Mouse (Mus musculus): ENCODE results near the gene Lcor. TPM values are rescaled to one million over a fixed set of nuclear protein-coding genes. Genes with fewer than 3 reads are reported as not detected.

Gene Lcor
- polyA plus RNA-seq, 1 experiment: 2.4 TPM

DNA sequence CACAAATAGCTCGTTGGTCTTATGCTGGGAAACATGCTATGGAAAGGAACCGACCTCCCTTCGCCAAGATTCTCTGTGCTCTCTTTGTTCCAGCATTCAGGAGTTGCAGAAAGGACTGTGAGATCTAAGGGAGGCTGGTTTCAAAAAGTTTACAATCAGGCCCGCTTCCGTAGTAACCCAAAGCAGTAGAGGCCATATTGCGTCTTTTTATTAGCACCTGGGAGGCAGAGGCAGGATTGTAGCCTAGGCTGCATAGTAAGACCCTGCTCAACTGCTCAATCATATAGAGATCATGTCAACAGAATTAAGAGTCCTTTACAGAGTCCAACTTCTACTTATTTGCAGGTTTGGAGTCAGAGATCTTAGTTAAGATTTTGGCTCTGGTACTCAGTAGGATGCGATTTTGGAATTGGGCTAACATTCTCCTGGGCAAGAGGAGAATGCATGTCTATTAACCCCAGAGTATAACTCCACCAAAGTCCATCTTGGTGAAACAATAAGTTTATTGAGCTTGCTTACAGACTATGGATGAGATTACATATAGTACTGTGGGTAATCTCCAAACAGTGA, 8.8 kb upstream of the Lcor start:
- no peaks in the 10 kb centered on the region for H3K4me1 ChIP-seq (ENCODE audit: control insufficient read depth, insufficient read depth, insufficient read length)
- WGBS: 94% methylated on average over 7 of the region's 7 CpGs
- no peak overlapping the region for H3K4me3 ChIP-seq (ENCODE audit: extremely low read depth, insufficient read depth, insufficient read length)
- H3K27me3 ChIP-seq (ENCODE audit: control insufficient read depth, insufficient read depth, low read length): no peaks in the 10 kb centered on the region
- no peak for DNase-seq (ENCODE audit: low read depth in 1 of 2, low spot score in 2 of 2)
- TF ChIP-seq CTCF (IDR thresholded peaks at IDR 0.05; ENCODE audit: extremely low read depth, insufficient read depth, insufficient read length, insufficient replicate concordance) (no peak), POLR2A (IDR thresholded peaks at IDR 0.05; ENCODE audit: low read depth, low read length) (no peak)
- H3K36me3 ChIP-seq (ENCODE audit: control insufficient read depth, insufficient read depth, low read length): no peaks in the 10 kb centered on the region
- no peak overlapping the region for H3K27ac ChIP-seq (ENCODE audit: insufficient read depth, low read length)

DNA sequence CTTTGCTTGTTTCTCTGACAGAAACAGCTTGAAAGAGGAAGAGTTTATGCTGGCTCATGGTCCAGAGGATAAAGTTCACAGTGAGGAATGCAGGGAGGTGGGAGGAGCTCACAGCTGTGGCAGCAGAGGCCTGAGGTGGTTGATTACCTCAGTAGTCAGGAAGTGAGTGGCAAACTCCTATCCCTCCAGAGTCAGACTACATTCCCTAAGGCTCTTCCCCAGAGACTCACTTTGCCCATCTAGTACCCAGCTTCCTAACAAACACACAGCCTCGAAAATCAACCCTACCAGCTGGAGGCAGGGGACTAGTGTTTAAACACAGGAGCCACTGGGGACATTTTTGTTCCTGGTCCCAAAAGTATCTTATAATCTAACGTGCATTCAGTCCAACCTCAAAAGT, 7.5 kb upstream of the Lcor start:
- TF ChIP-seq POLR2A (IDR thresholded peaks at IDR 0.05; ENCODE audit: low read depth, low read length) (no peak), CTCF (IDR thresholded peaks at IDR 0.05; ENCODE audit: extremely low read depth, insufficient read depth, insufficient read length, insufficient replicate concordance) (no peak)
- DNase-seq (ENCODE audit: low read depth in 1 of 2, low spot score in 2 of 2): no peak
- Histone ChIP-seq H3K27ac (ENCODE audit: insufficient read depth, low read length) (peak overlapping the region; percentile 14; the same call in 1 of the 2 replicates), H3K4me1 (ENCODE audit: control insufficient read depth, insufficient read depth, insufficient read length) (no peaks in the 10 kb centered on the region), H3K27me3 (ENCODE audit: control insufficient read depth, insufficient read depth, low read length) (no peaks in the 10 kb centered on the region), H3K36me3 (ENCODE audit: control insufficient read depth, insufficient read depth, low read length) (no peaks in the 10 kb centered on the region), H3K4me3 (ENCODE audit: extremely low read depth, insufficient read depth, insufficient read length) (no peak overlapping the region)
- 53% methylated on average over 2 of the region's 2 CpGs for WGBS

DNA sequence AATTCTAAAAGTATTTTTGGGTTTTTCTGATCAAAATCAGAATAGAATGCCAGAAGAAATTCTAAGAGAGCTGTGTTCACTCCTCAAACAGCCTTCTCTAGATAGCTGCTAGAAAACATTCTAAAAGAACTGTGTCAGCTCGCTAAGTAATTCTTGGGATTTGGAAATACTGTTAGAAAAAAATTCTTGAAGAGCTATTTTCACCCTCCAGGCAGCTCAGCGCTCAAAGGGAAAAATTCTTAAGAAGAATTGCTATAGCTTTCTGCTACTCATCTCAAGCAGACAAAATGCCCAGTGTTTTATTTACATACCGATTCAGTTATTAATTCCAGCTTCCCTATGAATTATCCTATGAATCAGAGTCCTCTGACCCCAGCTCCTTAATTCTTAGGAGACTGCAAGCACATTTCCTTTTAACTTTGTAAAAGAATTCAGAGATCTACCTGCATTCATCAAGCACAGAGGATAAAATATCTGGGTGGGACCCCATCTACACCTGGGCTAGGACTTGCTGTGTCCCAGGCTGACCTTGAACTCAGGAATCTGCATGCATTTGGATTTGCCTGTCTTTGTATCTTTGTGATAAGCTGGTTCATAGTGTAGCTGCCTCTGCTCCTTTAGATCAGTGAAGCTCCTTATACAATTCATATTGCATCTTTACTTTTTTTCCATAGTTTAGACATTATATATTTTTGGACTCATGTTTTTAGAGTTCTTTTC, 5.7 kb upstream of the Lcor start:
- no peak for DNase-seq (ENCODE audit: low read depth in 1 of 2, low spot score in 2 of 2)
- no peaks in the 10 kb centered on the region for H3K27me3 ChIP-seq (ENCODE audit: control insufficient read depth, insufficient read depth, low read length)
- no peak overlapping the region for H3K4me3 ChIP-seq (ENCODE audit: extremely low read depth, insufficient read depth, insufficient read length)
- H3K36me3 ChIP-seq (ENCODE audit: control insufficient read depth, insufficient read depth, low read length): no peaks in the 10 kb centered on the region
- no peaks in the 10 kb centered on the region for H3K4me1 ChIP-seq (ENCODE audit: control insufficient read depth, insufficient read depth, insufficient read length)
- H3K27ac ChIP-seq (ENCODE audit: insufficient read depth, low read length): no peak overlapping the region
- WGBS: 89% methylated on average over 3 of the region's 3 CpGs
- TF ChIP-seq POLR2A (IDR thresholded peaks at IDR 0.05; ENCODE audit: low read depth, low read length) (no peak), CTCF (IDR thresholded peaks at IDR 0.05; ENCODE audit: extremely low read depth, insufficient read depth, insufficient read length, insufficient replicate concordance) (no peak)

DNA sequence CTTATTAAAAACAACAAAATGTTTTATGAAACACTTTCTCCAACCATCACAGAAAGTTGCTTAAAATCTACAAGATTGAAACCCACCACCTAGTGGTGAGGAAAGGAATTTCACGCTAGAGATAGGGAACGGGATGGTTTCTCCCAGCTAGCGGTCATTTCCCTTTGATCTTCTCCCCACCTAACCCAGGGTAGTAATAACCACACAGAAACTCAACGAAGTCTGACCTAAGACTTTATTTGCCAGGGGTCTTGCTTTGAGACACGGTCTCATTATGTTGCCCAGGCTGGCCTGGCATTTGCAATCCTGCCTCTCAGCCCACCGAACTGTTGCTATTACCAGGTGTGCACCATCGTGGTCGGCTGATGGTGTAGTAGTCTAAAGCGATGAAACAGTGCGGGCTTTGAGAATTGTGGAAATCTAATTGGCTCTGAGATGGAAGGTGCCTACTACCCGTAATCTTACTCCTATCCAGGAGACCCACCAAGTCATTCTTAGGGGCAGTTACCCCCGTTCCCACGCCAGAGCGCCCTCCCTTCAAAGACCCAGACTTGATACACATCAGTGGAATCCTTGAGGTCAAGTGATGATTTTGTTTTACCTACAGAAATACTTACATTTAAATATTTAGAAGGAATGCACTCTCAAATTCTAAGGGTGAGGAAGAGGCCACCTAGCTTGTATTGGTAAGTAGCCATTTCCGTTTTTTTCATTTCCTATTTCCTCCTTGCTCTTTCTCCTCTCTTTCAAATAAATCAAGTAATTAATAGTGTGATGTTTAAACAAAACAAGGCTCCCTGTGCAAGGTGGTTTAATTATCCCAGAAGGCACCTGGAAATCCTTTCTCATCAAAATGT, 1.2 kb upstream of the Lcor start:
- peak overlapping the region; percentile 19 for H3K4me3 ChIP-seq (ENCODE audit: extremely low read depth, insufficient read depth, insufficient read length)
- H3K27ac ChIP-seq (ENCODE audit: insufficient read depth, low read length): peak overlapping the region; percentile 46
- no peak for TF ChIP-seq POLR2A (IDR thresholded peaks at IDR 0.05; ENCODE audit: low read depth, low read length)
- 0 out of 2 replicates have a peak, but pooled peaks have one; percentile 11 for TF ChIP-seq CTCF (IDR thresholded peaks at IDR 0.05; ENCODE audit: extremely low read depth, insufficient read depth, insufficient read length, insufficient replicate concordance)
- H3K27me3 ChIP-seq (ENCODE audit: control insufficient read depth, insufficient read depth, low read length): no peaks in the 10 kb centered on the region
- H3K4me1 ChIP-seq (ENCODE audit: control insufficient read depth, insufficient read depth, insufficient read length): peaks cover 8% of the 10 kb centered on the region
- WGBS: 3% methylated on average over 15 of the region's 15 CpGs
- no peaks in the 10 kb centered on the region; the same call in 1 of the 2 replicates for H3K36me3 ChIP-seq (ENCODE audit: control insufficient read depth, insufficient read depth, low read length)
- peak; percentile 8 to 45 for DNase-seq (ENCODE audit: low read depth in 1 of 2, low spot score in 2 of 2)

DNA sequence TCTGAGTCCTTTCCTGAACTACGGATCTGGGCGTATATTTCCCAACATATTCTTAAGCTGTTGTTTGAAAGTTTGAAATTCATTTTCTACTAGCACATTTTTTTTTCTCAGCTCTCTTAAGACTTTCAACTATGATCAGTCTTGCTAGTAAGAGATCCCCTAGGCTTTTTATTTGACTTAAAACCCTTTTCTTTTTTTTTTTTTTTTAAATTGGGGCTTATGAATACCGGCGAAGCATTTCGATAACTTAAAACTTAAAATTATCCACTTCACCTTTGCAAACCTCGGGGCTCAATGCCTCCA, 599 bp upstream of the Lcor start:
- no peak for TF ChIP-seq CTCF (IDR thresholded peaks at IDR 0.05; ENCODE audit: extremely low read depth, insufficient read depth, insufficient read length, insufficient replicate concordance)
- no peak for TF ChIP-seq POLR2A (IDR thresholded peaks at IDR 0.05; ENCODE audit: low read depth, low read length)
- Histone ChIP-seq H3K27me3 (ENCODE audit: control insufficient read depth, insufficient read depth, low read length) (no peaks in the 10 kb centered on the region), H3K4me3 (ENCODE audit: extremely low read depth, insufficient read depth, insufficient read length) (peak overlapping the region; percentile 100), H3K27ac (ENCODE audit: insufficient read depth, low read length) (peak overlapping the region; percentile 100), H3K4me1 (ENCODE audit: control insufficient read depth, insufficient read depth, insufficient read length) (peaks cover 8% of the 10 kb centered on the region), H3K36me3 (ENCODE audit: control insufficient read depth, insufficient read depth, low read length) (no peaks in the 10 kb centered on the region; the same call in 1 of the 2 replicates)
- WGBS: under 1% methylated on average over 6 of the region's 6 CpGs
- DNase-seq (ENCODE audit: low read depth in 1 of 2, low spot score in 2 of 2): no peak

DNA sequence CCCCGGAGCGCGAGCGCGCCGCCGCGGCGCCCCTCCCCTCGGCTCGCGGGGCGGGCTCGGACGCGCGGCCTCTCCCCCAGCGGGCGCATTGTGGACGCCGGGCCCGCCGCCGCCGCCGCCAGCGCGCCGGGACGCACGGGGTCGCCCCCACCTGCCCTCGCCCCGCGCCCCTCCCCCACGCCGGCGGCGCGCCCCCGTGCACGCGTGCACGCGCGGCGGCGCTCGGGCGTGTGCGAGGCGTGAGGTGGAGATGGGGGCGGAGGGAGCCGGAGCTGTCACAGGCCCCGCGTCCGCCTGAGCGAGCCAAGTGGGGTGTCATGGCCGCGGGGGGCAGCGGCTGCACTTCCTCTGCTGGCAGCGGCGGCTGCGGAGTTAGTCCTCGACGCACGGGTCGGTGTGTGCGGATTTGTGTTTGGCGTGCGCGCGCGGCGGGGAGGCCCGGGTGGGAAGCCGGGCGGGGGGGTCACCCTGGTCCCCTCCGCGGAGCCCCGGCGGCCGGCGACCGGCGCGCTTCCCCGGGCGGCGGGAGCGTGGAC, 540 bp downstream of the Lcor start:
- Histone ChIP-seq H3K4me3 (ENCODE audit: extremely low read depth, insufficient read depth, insufficient read length) (peak overlapping the region; percentile 100), H3K27ac (ENCODE audit: insufficient read depth, low read length) (peak overlapping the region; percentile 100), H3K4me1 (ENCODE audit: control insufficient read depth, insufficient read depth, insufficient read length) (peaks cover 8% of the 10 kb centered on the region), H3K27me3 (ENCODE audit: control insufficient read depth, insufficient read depth, low read length) (no peaks in the 10 kb centered on the region), H3K36me3 (ENCODE audit: control insufficient read depth, insufficient read depth, low read length) (no peaks in the 10 kb centered on the region; the same call in 1 of the 2 replicates)
- TF ChIP-seq POLR2A (IDR thresholded peaks at IDR 0.05; ENCODE audit: low read depth, low read length) (no peak), CTCF (IDR thresholded peaks at IDR 0.05; ENCODE audit: extremely low read depth, insufficient read depth, insufficient read length, insufficient replicate concordance) (no peak)
- WGBS: 1% methylated on average over 72 of the region's 91 CpGs
- DNase-seq (ENCODE audit: low read depth in 1 of 2, low spot score in 2 of 2): peak; percentile 53 to 72
